Mouse (Mus musculus) liver, embryonic 11.5 days (tissue): Measurements from ENCODE around the gene Pam. TPM values are rescaled to one million over a fixed set of nuclear protein-coding genes. Genes with fewer than 3 reads are reported as not detected.

Source experiments
- ATAC-seq: fragments of 200-750 bp; cut with Nextera tagmentation; replicated peaks from 2 replicates; pipeline ENCODE4 v1.8.0; 2017; ENCODE audit warnings: moderate number of reproducible peaks, mild to moderate bottlenecking, moderate TSS enrichment, moderate library complexity; ENCODE audit not compliant: low FRiP score
- DNase-seq: peaks from one replicate; pipeline ENCODE4 v3.0.0-alpha.2; 2017; ENCODE audit warnings: low spot score
- H3K27ac ChIP-seq: fragments of 300-500 bp; sonication (generic); 2 replicates; pipeline ENCODE4 v1.5.1; 2014; ENCODE audit warnings: mild to moderate bottlenecking, low read depth, low read length, control low read depth
- H3K27me3 ChIP-seq: fragments of 300-500 bp; sonication (generic); replicated peaks from 2 replicates; pipeline ENCODE4 v1.6.1; 2014; ENCODE audit warnings: low read length, mixed read lengths; ENCODE audit not compliant: control insufficient read depth, insufficient read depth
- H3K36me3 ChIP-seq: fragments of 300-500 bp; sonication (generic); 2 replicates; pipeline ENCODE4 v1.6.1; 2014; ENCODE audit warnings: mild to moderate bottlenecking, low read length, moderate library complexity, mixed read lengths; ENCODE audit not compliant: control insufficient read depth, insufficient read depth
- H3K4me1 ChIP-seq: fragments of 300-500 bp; sonication (generic); replicated peaks from 2 replicates; pipeline ENCODE4 v1.6.1; 2014; ENCODE audit warnings: low read length, mixed read lengths; ENCODE audit not compliant: control insufficient read depth, insufficient read depth
- H3K4me2 ChIP-seq: fragments of 300-500 bp; sonication (generic); 2 replicates; pipeline ENCODE4 v1.6.1; 2014; ENCODE audit warnings: mild to moderate bottlenecking, control low read depth, moderate library complexity
- H3K4me3 ChIP-seq: fragments of 300-500 bp; sonication (generic); 2 replicates; pipeline ENCODE4 v1.5.1; 2014; ENCODE audit warnings: low read depth, low read length, control low read depth
- H3K9ac ChIP-seq: fragments of 300-500 bp; sonication (generic); 2 replicates; pipeline ENCODE4 v1.6.1; 2014; ENCODE audit warnings: low read depth, low read length, control low read depth
- H3K9me3 ChIP-seq: fragments of 300-500 bp; sonication (generic); 2 replicates; pipeline ENCODE4 v1.6.1; 2016; ENCODE audit warnings: low read length, inconsistent platforms, mixed read lengths; ENCODE audit not compliant: control insufficient read depth
- WGBS: fragments of 180-500 bp; shearing (Covaris S2); extraction: QIAGEN DNeasy Blood & Tissue Kit; methylation state at CpG from one replicate; pipeline ENCODE4 v1.1.7; 2014; 5-methylcytosine and 5-hydroxymethylcytosine counted together
- polyA plus RNA-seq: library from polyadenylated mRNA; unstranded; fragments of >200 nt; fragmentation: Nextera tagmentation; extraction: Ambion mirVana; gene quantifications from 2 replicates; pipeline ENCODE4 v1.2.1, GENCODE M21; 2014

Pam gene
- polyA plus RNA-seq, 1 experiment from 2014 or later, result 16.1 TPM

- Histone ChIP-seq H3K36me3 (no peaks in the 10 kb centered on the region), H3K9ac (no peak overlapping the region), H3K4me1 (no peaks in the 10 kb centered on the region), H3K27me3 (no peaks in the 10 kb centered on the region), H3K27ac (no peak overlapping the region), H3K9me3 (no peaks in the 10 kb centered on the region), H3K4me2 (no peak overlapping the region), H3K4me3 (no peak overlapping the region)
- DNase-seq, result no peak
- 52% methylated on average over 3 of the region's 3 CpGs for WGBS
- no peak for ATAC-seq
These were observed 9.0 kb downstream of the Pam start for GRCm38 (mm10) chr1:98086456-98086855.

GRCm38 (mm10) chr1:98084596-98085274, 10.7 kb downstream of the Pam start:
- H3K36me3 ChIP-seq, result no peaks in the 10 kb centered on the region
- 69% methylated on average over 13 of the region's 13 CpGs for WGBS
- H3K4me2 ChIP-seq, result no peak overlapping the region
- H3K9ac ChIP-seq, result no peak overlapping the region
- no peak overlapping the region for H3K4me3 ChIP-seq
- H3K9me3 ChIP-seq, result no peaks in the 10 kb centered on the region
- no peaks in the 10 kb centered on the region for H3K27me3 ChIP-seq
- no peak overlapping the region for H3K27ac ChIP-seq
- DNase-seq (no peak), ATAC-seq (no peak)
- H3K4me1 ChIP-seq, result no peaks in the 10 kb centered on the region

GRCm38 (mm10) chr1:98083508-98083907, 11.9 kb downstream of the Pam start:
- H3K4me1 ChIP-seq, result no peaks in the 10 kb centered on the region
- H3K4me2 ChIP-seq, result no peak overlapping the region
- H3K27ac ChIP-seq, result no peak overlapping the region
- WGBS, result 55% methylated on average over 3 of the region's 3 CpGs
- ATAC-seq (no peak), DNase-seq (no peak)
- H3K9me3 ChIP-seq, result no peaks in the 10 kb centered on the region
- H3K36me3 ChIP-seq, result no peaks in the 10 kb centered on the region
- H3K9ac ChIP-seq, result no peak overlapping the region
- H3K4me3 ChIP-seq, result no peak overlapping the region
- H3K27me3 ChIP-seq, result no peaks in the 10 kb centered on the region

GRCm38 (mm10) chr1:98082988-98083387, 12.5 kb downstream of the Pam start:
- Histone ChIP-seq H3K9me3 (no peaks in the 10 kb centered on the region), H3K27me3 (no peaks in the 10 kb centered on the region), H3K4me2 (no peak overlapping the region), H3K27ac (no peak overlapping the region), H3K4me1 (no peaks in the 10 kb centered on the region), H3K36me3 (no peaks in the 10 kb centered on the region), H3K4me3 (no peak overlapping the region), H3K9ac (no peak overlapping the region)
- no peak for DNase-seq
- WGBS, result 83% methylated on average over 6 of the region's 6 CpGs
- ATAC-seq, result no peak

GRCm38 (mm10) chr1:98080431-98080830, 15.0 kb downstream of the Pam start:
- Histone ChIP-seq H3K27me3 (no peaks in the 10 kb centered on the region), H3K4me3 (no peak overlapping the region), H3K9me3 (no peaks in the 10 kb centered on the region), H3K4me2 (no peak overlapping the region), H3K36me3 (no peaks in the 10 kb centered on the region), H3K9ac (no peak overlapping the region), H3K27ac (no peak overlapping the region), H3K4me1 (no peaks in the 10 kb centered on the region)
- ATAC-seq (no peak), DNase-seq (no peak)
- 64% methylated on average over 2 of the region's 2 CpGs for WGBS

- H3K27me3 ChIP-seq, result no peaks in the 10 kb centered on the region
- no peak overlapping the region for H3K27ac ChIP-seq
These were observed 15.8 kb downstream of the Pam start for GRCm38 (mm10) chr1:98079640-98080039.

GRCm38 (mm10) chr1:98078735-98079134, 16.7 kb downstream of the Pam start:
- H3K27me3 ChIP-seq, result no peaks in the 10 kb centered on the region
- DNase-seq (no peak), ATAC-seq (no peak)
- H3K4me3 ChIP-seq, result no peak overlapping the region
- no peak overlapping the region for H3K4me2 ChIP-seq
- H3K27ac ChIP-seq, result no peak overlapping the region
- 86% methylated on average over 7 of the region's 7 CpGs for WGBS
- no peak overlapping the region for H3K9ac ChIP-seq
- H3K9me3 ChIP-seq, result no peaks in the 10 kb centered on the region
- H3K4me1 ChIP-seq, result no peaks in the 10 kb centered on the region
- H3K36me3 ChIP-seq, result no peaks in the 10 kb centered on the region

More at GRCm38 (mm10) chr1:98079640-98080039, 15.8 kb downstream of the Pam start:
- no peak overlapping the region for H3K4me2 ChIP-seq
- 74% methylated on average over 7 of the region's 7 CpGs for WGBS
- no peaks in the 10 kb centered on the region for H3K36me3 ChIP-seq
- H3K4me3 ChIP-seq, result no peak overlapping the region
- no peaks in the 10 kb centered on the region for H3K4me1 ChIP-seq
- no peak overlapping the region for H3K9ac ChIP-seq
- ATAC-seq, result no peak
- H3K9me3 ChIP-seq, result no peaks in the 10 kb centered on the region
- DNase-seq, result no peak

- no peaks in the 10 kb centered on the region for H3K27me3 ChIP-seq
These were observed 21.6 kb downstream of the Pam start for GRCm38 (mm10) chr1:98073826-98074225.

GRCm38 (mm10) chr1:98073127-98073526, 22.3 kb downstream of the Pam start:
- no peaks in the 10 kb centered on the region for H3K4me1 ChIP-seq

More at GRCm38 (mm10) chr1:98073826-98074225, 21.6 kb downstream of the Pam start:
- DNase-seq (no peak), ATAC-seq (no peak)
- Histone ChIP-seq H3K36me3 (no peaks in the 10 kb centered on the region), H3K9me3 (no peaks in the 10 kb centered on the region), H3K4me3 (no peak overlapping the region), H3K4me2 (no peak overlapping the region), H3K27ac (no peak overlapping the region), H3K9ac (no peak overlapping the region), H3K4me1 (no peaks in the 10 kb centered on the region)
- 68% methylated on average over 4 of the region's 4 CpGs for WGBS

More at GRCm38 (mm10) chr1:98073127-98073526, 22.3 kb downstream of the Pam start:
- Histone ChIP-seq H3K36me3 (no peaks in the 10 kb centered on the region), H3K4me2 (no peak overlapping the region), H3K4me3 (no peak overlapping the region), H3K9ac (no peak overlapping the region), H3K27me3 (no peaks in the 10 kb centered on the region), H3K27ac (no peak overlapping the region), H3K9me3 (no peaks in the 10 kb centered on the region)
- 73% methylated on average over 2 of the region's 2 CpGs for WGBS
- no peak for DNase-seq
- ATAC-seq, result no peak
